Mouse (Mus musculus) midbrain, embryonic 11.5 days (tissue): ENCODE measurements around the gene Abcd2. TPM values are rescaled to one million over a fixed set of nuclear protein-coding genes. Genes with fewer than 3 reads are reported as not detected.
A peak's percentile ranks its signal among the peaks of the same experiment; 100 is the strongest.

Source experiments
- ATAC-seq: fragments of 200-750 bp; cut with Nextera tagmentation; 2 replicates; pipeline ENCODE4 v1.8.0; 2017; ENCODE audit warnings: moderate TSS enrichment, moderate library complexity; ENCODE audit not compliant: low FRiP score
- DNase-seq: peaks from one replicate; pipeline ENCODE4 v3.0.0; 2015; ENCODE audit warnings: low spot score; ENCODE audit errors: missing footprints
- H3K27ac ChIP-seq: fragments of 300-500 bp; sonication (generic); 2 replicates; pipeline ENCODE4 v1.5.1; 2014; ENCODE audit warnings: low read depth, low read length
- H3K27me3 ChIP-seq: fragments of 300-500 bp; sonication (generic); 2 replicates; pipeline ENCODE4 v1.6.1; 2014; ENCODE audit warnings: mild to moderate bottlenecking, low read length, moderate library complexity, mixed read lengths; ENCODE audit not compliant: control insufficient read depth, insufficient read depth
- H3K36me3 ChIP-seq: fragments of 300-500 bp; sonication (generic); 2 replicates; pipeline ENCODE4 v1.6.1; 2014; ENCODE audit warnings: mild to moderate bottlenecking, low read length, moderate library complexity, mixed read lengths; ENCODE audit not compliant: control insufficient read depth, insufficient read depth
- H3K4me1 ChIP-seq: fragments of 300-500 bp; sonication (generic); 2 replicates; pipeline ENCODE4 v1.6.1; 2014; ENCODE audit warnings: low read length; ENCODE audit not compliant: control insufficient read depth, insufficient read depth
- H3K4me2 ChIP-seq: fragments of 300-500 bp; sonication (generic); 2 replicates; pipeline ENCODE4 v1.6.1; 2014; ENCODE audit warnings: mild to moderate bottlenecking, moderate library complexity
- H3K4me3 ChIP-seq: fragments of 300-500 bp; sonication (generic); 2 replicates; pipeline ENCODE4 v1.5.1; 2014; ENCODE audit warnings: low read depth, low read length
- H3K9ac ChIP-seq: fragments of 300-500 bp; sonication (generic); 2 replicates; pipeline ENCODE4 v1.6.1; 2014; ENCODE audit warnings: low read length
- H3K9me3 ChIP-seq: fragments of 300-500 bp; sonication (generic); 2 replicates; pipeline ENCODE4 v1.6.1; 2016; ENCODE audit warnings: low read length; ENCODE audit not compliant: control insufficient read depth
- WGBS: fragments of 180-500 bp; shearing (Covaris S2); extraction: QIAGEN DNeasy Blood & Tissue Kit; methylation state at CpG from one replicate; pipeline ENCODE4 v1.1.7; 2014; 5-methylcytosine and 5-hydroxymethylcytosine counted together
- polyA plus RNA-seq: library from polyadenylated mRNA; unstranded; fragments of >200 nt; fragmentation: Nextera tagmentation; extraction: Ambion mirVana; gene quantifications from 2 replicates; pipeline ENCODE4 v1.2.1, GENCODE M21; 2014

Gene Abcd2
- polyA plus RNA-seq, 1 experiment from 2014 or later = 32.5 TPM

GRCm38 (mm10) chr15:91167850-91168562 lies 23.6 kb downstream of the Abcd2 start:
- H3K27ac ChIP-seq = no peak overlapping the region
- WGBS = 92% methylated on average over 13 of the region's 13 CpGs
- ATAC-seq (no peak), DNase-seq (peak; percentile 45)
- H3K4me3 ChIP-seq = no peak overlapping the region
- H3K27me3 ChIP-seq = no peaks in the 10 kb centered on the region
- H3K9me3 ChIP-seq = no peaks in the 10 kb centered on the region
- no peaks in the 10 kb centered on the region for H3K4me1 ChIP-seq
- H3K36me3 ChIP-seq = 0 out of 2 replicates have a peak, but pooled peaks cover 3% of the 10 kb centered on the region
- H3K9ac ChIP-seq = no peak overlapping the region
- no peak overlapping the region for H3K4me2 ChIP-seq

GRCm38 (mm10) chr15:91165021-91165420 lies 26.6 kb downstream of the Abcd2 start:
- no peaks in the 10 kb centered on the region for H3K4me1 ChIP-seq
- 3% methylated on average over 5 of the region's 5 CpGs for WGBS
- H3K4me2 ChIP-seq = no peak overlapping the region
- no peaks in the 10 kb centered on the region for H3K9me3 ChIP-seq
- 0 out of 2 replicates have a peak, but pooled peaks cover 4% of the 10 kb centered on the region for H3K36me3 ChIP-seq
- DNase-seq = no peak
- no peak overlapping the region for H3K27ac ChIP-seq
- H3K9ac ChIP-seq = no peak overlapping the region; the same call in 1 of the 2 replicates
- H3K27me3 ChIP-seq = no peaks in the 10 kb centered on the region
- ATAC-seq = peak; percentile 65
- H3K4me3 ChIP-seq = no peak overlapping the region

GRCm38 (mm10) chr15:91163454-91163853 lies 28.1 kb downstream of the Abcd2 start:
- H3K4me3 ChIP-seq = no peak overlapping the region
- no peaks in the 10 kb centered on the region for H3K9me3 ChIP-seq
- H3K4me1 ChIP-seq = no peaks in the 10 kb centered on the region
- H3K4me2 ChIP-seq = no peak overlapping the region
- H3K9ac ChIP-seq = no peak overlapping the region
- H3K27ac ChIP-seq = no peak overlapping the region
- 84% methylated on average over 2 of the region's 2 CpGs for WGBS
- H3K36me3 ChIP-seq = 0 out of 2 replicates have a peak, but pooled peaks cover 6% of the 10 kb centered on the region
- DNase-seq (no peak), ATAC-seq (no peak)
- no peaks in the 10 kb centered on the region for H3K27me3 ChIP-seq

- H3K27me3 ChIP-seq = no peaks in the 10 kb centered on the region
- no peak overlapping the region for H3K27ac ChIP-seq
- no peaks in the 10 kb centered on the region for H3K4me1 ChIP-seq
- no peak overlapping the region for H3K4me3 ChIP-seq
- no peak overlapping the region for H3K4me2 ChIP-seq
- H3K9me3 ChIP-seq = peaks cover under 1% of the 10 kb centered on the region; the same call in 1 of the 2 replicates
- no peak for ATAC-seq
- DNase-seq = no peak
- 89% methylated on average over 5 of the region's 5 CpGs for WGBS
- peaks cover 11% of the 10 kb centered on the region; the same call in 1 of the 2 replicates for H3K36me3 ChIP-seq
- no peak overlapping the region for H3K9ac ChIP-seq
Observed at GRCm38 (mm10) chr15:91161153-91161552, 30.4 kb downstream of the Abcd2 start.

- DNase-seq (peak; percentile 68), ATAC-seq (no peak)
- Histone ChIP-seq H3K4me2 (no peak overlapping the region), H3K9ac (no peak overlapping the region), H3K36me3 (peaks cover 26% of the 10 kb centered on the region), H3K4me3 (no peak overlapping the region), H3K27me3 (no peaks in the 10 kb centered on the region), H3K27ac (no peak overlapping the region), H3K9me3 (peaks cover 7% of the 10 kb centered on the region; the same call in 1 of the 2 replicates), H3K4me1 (no peaks in the 10 kb centered on the region)
- 83% methylated on average over 3 of the region's 3 CpGs for WGBS
Observed at GRCm38 (mm10) chr15:91153311-91153710, 38.3 kb downstream of the Abcd2 start.

- H3K36me3 ChIP-seq = peaks cover 31% of the 10 kb centered on the region
Observed at GRCm38 (mm10) chr15:91152592-91152991, 39.0 kb downstream of the Abcd2 start.

GRCm38 (mm10) chr15:91124584-91124983 lies 67.0 kb downstream of the Abcd2 start:
- Histone ChIP-seq H3K9me3 (no peaks in the 10 kb centered on the region), H3K4me1 (no peaks in the 10 kb centered on the region), H3K4me3 (no peak overlapping the region), H3K4me2 (no peak overlapping the region), H3K36me3 (no peaks in the 10 kb centered on the region), H3K27ac (no peak overlapping the region), H3K27me3 (no peaks in the 10 kb centered on the region), H3K9ac (no peak overlapping the region)
- WGBS = 94% methylated on average over 4 of the region's 4 CpGs
- ATAC-seq (no peak), DNase-seq (no peak)

More at GRCm38 (mm10) chr15:91152592-91152991, 39.0 kb downstream of the Abcd2 start:
- H3K4me3 ChIP-seq = no peak overlapping the region
- H3K4me2 ChIP-seq = no peak overlapping the region
- H3K27ac ChIP-seq = no peak overlapping the region
- no peak for ATAC-seq
- H3K9me3 ChIP-seq = peaks cover 7% of the 10 kb centered on the region; the same call in 1 of the 2 replicates
- H3K9ac ChIP-seq = no peak overlapping the region
- peak; percentile 81 for DNase-seq
- H3K4me1 ChIP-seq = no peaks in the 10 kb centered on the region
- WGBS = 81% methylated on average over 1 of the region's 1 CpGs
- H3K27me3 ChIP-seq = no peaks in the 10 kb centered on the region

GRCm38 (mm10) chr15:91112555-91113209 lies 78.9 kb downstream of the Abcd2 start:
- WGBS = 94% methylated on average over 7 of the region's 7 CpGs
- H3K36me3 ChIP-seq = no peaks in the 10 kb centered on the region
- no peak overlapping the region for H3K4me2 ChIP-seq

GRCm38 (mm10) chr15:91108102-91108659 lies 83.4 kb downstream of the Abcd2 start:
- ATAC-seq = no peak
- WGBS = 93% methylated on average over 5 of the region's 5 CpGs
- Histone ChIP-seq H3K9me3 (no peaks in the 10 kb centered on the region), H3K36me3 (no peaks in the 10 kb centered on the region), H3K4me3 (no peak overlapping the region), H3K9ac (no peak overlapping the region), H3K4me1 (no peaks in the 10 kb centered on the region), H3K4me2 (no peak overlapping the region), H3K27me3 (no peaks in the 10 kb centered on the region), H3K27ac (no peak overlapping the region)
- no peak for DNase-seq

More at GRCm38 (mm10) chr15:91112555-91113209, 78.9 kb downstream of the Abcd2 start:
- no peaks in the 10 kb centered on the region for H3K4me1 ChIP-seq
- H3K27ac ChIP-seq = no peak overlapping the region
- H3K27me3 ChIP-seq = no peaks in the 10 kb centered on the region
- no peak overlapping the region for H3K4me3 ChIP-seq
- ATAC-seq (no peak), DNase-seq (no peak)
- no peaks in the 10 kb centered on the region for H3K9me3 ChIP-seq
- no peak overlapping the region for H3K9ac ChIP-seq
